Mouse (Mus musculus) small intestine, adult 2 months (tissue): Measurements from ENCODE around the gene Rpl7l1.

Experiments used
- CTCF ChIP-seq: fragments of 200-500 bp; IDR thresholded peaks from 2 replicates; pipeline ENCODE4 v1.5.1; 2012; ENCODE audit warnings: low read depth, mild to moderate bottlenecking, control low read depth, inconsistent platforms, low read length, moderate library complexity, mixed read lengths; ENCODE audit not compliant: insufficient replicate concordance, insufficient read length; ENCODE audit errors: extremely low read depth
- POLR2A ChIP-seq: fragments of 200-500 bp; IDR thresholded peaks from 2 replicates; pipeline ENCODE4 v1.6.1; 2012; ENCODE audit warnings: low read depth, mild to moderate bottlenecking, control low read depth, inconsistent platforms, low read length, moderate library complexity

GRCm38 (mm10) chr17:46786952-46787351 lies 4.5 kb upstream of the Rpl7l1 start:
- TF ChIP-seq CTCF (no peak), POLR2A (no peak)
